Mouse (Mus musculus): ENCODE results near the gene Itln1. TPM values are rescaled to one million over a fixed set of nuclear protein-coding genes. Genes with fewer than 3 reads are reported as not detected.
"Not testable (repeated sequence)": the region's sequence is repeated elsewhere in the genome, so short reads cannot be mapped to it uniquely, and the experiment has no call there.

Itln1 gene
- polyA plus RNA-seq, 1 experiment from 2014 or later = not detected

DNA sequence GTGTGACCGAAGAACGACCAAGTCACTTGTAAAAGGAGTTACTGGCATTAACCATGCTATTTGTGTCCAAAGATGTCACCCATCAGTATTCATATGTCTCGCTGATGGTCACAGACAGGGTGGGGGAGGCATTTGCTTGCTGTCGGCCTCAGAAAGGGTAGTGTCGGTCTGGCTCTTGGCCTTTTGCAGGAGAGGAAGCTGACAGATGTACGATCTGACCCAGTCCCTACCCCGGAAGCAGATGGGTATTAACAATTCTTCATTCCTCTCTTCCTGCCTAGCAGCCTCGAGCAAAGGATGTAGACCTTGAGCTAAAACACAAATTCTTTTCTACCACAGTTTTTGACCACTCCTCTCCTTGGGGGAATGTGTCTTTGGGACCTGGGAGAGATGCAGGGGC, 58.0 kb downstream of the Itln1 start:
- Histone ChIP-seq H3K27ac (peak overlapping the region; percentile 95), H3K36me3 (no peaks in the 10 kb centered on the region), H3K9ac (no peak overlapping the region), H3K4me3 (no peak overlapping the region), H3K9me3 (no peaks in the 10 kb centered on the region), H3K4me2 (0 out of 2 replicates have a peak overlapping the region, but pooled peaks have one; percentile 48), H3K27me3 (no peaks in the 10 kb centered on the region), H3K4me1 (peaks cover 6% of the 10 kb centered on the region)
- 47% methylated on average over 8 of the region's 8 CpGs for WGBS
- no peak for ATAC-seq (ENCODE audit: borderline replicate concordance, extremely low read depth, low FRiP score, low TSS enrichment)

DNA sequence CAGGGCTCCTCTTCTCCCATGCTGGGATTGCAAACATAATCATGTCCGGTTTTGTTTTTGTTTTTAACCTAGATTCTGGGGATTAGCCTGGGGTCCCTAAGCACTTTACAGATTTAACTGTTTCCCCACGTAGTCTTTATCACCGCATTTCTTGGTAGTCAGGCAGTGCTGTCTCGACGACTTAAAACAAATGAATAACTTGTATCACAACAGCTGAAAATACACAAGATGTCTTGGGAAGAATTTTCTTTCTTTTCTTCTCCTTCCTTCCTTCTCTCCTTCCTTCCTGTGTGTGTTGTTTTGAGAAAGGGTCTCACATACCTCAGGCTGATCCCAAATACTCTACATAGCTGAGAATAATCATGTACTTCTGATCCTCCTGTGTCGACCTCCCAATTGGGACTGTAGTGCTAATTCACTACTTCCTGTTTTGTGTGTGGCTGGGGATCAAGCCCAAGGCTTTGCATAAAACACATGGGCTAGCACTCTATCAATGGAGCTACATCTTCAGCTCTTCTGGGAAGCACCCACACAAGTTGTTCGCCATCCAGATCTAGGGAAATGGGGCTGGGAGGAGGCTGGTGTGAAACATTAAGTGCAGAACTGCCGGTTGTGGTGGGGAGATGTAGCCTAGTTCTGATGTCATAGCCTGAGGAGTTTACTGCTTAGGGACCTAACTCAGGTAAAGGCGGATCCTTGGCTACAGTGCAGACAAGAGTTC, 61.0 kb downstream of the Itln1 start:
- Histone ChIP-seq H3K36me3 (no peaks in the 10 kb centered on the region), H3K9ac (no peak overlapping the region), H3K27me3 (no peaks in the 10 kb centered on the region), H3K4me3 (no peak overlapping the region), H3K4me2 (no peak overlapping the region), H3K4me1 (peaks cover 20% of the 10 kb centered on the region), H3K27ac (no peak overlapping the region), H3K9me3 (no peaks in the 10 kb centered on the region)
- ATAC-seq (ENCODE audit: borderline replicate concordance, extremely low read depth, low FRiP score, low TSS enrichment) = no peak
- 58% methylated on average over 9 of the region's 9 CpGs for WGBS

- WGBS = 69% methylated on average over 4 of the region's 4 CpGs
- Histone ChIP-seq H3K27ac (no peak overlapping the region), H3K4me3 (no peak overlapping the region), H3K9ac (no peak overlapping the region), H3K4me1 (peaks cover 20% of the 10 kb centered on the region), H3K27me3 (no peaks in the 10 kb centered on the region), H3K36me3 (no peaks in the 10 kb centered on the region), H3K9me3 (no peaks in the 10 kb centered on the region), H3K4me2 (no peak overlapping the region)
- ATAC-seq (ENCODE audit: borderline replicate concordance, extremely low read depth, low FRiP score, low TSS enrichment) = no peak
Observed at GRCm38 (mm10) chr1:171473506-171473905, 61.6 kb downstream of the Itln1 start.

DNA sequence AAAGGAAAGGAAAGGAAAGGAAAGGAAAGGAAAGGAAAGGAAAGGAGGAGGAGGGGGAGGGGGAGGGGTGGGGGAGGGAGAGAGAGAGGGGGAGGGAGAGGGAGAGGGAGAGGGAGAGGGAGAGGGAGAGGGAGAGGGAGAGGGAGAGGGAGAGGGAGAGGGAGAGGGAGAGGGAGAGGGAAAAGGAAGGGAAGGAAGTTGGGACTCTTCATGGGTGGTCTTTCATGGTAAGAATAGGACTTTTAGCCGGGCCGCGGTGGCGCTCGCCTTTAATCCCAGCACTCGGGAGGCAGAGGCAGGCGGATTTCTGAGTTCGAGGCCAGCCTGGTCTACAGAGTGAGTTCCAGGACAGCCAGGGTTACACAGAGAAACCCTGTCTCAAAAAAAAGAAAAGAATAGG, 63.2 kb downstream of the Itln1 start:
- H3K36me3 ChIP-seq; H3K9ac ChIP-seq; H3K27me3 ChIP-seq; H3K27ac ChIP-seq; H3K9me3 ChIP-seq; ATAC-seq (ENCODE audit: borderline replicate concordance, extremely low read depth, low FRiP score, low TSS enrichment); H3K4me3 ChIP-seq; H3K4me2 ChIP-seq: not testable (repeated sequence)
- 86% methylated on average over 8 of the region's 8 CpGs for WGBS
- peaks cover 14% of the 10 kb centered on the region; the same call in 1 of the 2 replicates for H3K4me1 ChIP-seq

DNA sequence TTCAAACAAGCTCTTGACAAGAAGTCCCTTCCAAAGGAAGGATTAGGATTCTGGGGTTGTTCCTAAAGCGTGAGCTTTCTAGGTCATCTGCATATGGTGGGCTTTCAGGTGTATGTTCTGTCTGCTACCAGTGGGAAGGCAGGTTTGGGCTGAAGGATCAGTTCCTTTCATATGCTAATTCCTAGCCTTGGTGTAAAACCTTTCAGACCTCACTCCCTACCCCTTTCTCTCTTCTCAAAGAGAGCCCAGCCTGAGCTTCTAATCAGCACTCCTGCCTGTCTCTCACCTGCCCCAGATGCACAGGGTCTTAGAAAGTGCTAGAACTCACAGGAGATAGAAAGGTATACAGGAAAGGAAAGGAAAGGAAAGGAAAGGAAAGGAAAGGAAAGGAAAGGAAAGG, 63.6 kb downstream of the Itln1 start:
- ATAC-seq (ENCODE audit: borderline replicate concordance, extremely low read depth, low FRiP score, low TSS enrichment) = no peak
- Histone ChIP-seq H3K4me1 (peaks cover 14% of the 10 kb centered on the region; the same call in 1 of the 2 replicates), H3K27ac (peak overlapping the region; percentile 22; the same call in 1 of the 2 replicates), H3K36me3 (no peaks in the 10 kb centered on the region), H3K9ac (no peak overlapping the region), H3K9me3 (no peaks in the 10 kb centered on the region), H3K4me3 (no peak overlapping the region), H3K27me3 (no peaks in the 10 kb centered on the region), H3K4me2 (no peak overlapping the region)
- WGBS = 52% methylated on average over 1 of the region's 1 CpGs

DNA sequence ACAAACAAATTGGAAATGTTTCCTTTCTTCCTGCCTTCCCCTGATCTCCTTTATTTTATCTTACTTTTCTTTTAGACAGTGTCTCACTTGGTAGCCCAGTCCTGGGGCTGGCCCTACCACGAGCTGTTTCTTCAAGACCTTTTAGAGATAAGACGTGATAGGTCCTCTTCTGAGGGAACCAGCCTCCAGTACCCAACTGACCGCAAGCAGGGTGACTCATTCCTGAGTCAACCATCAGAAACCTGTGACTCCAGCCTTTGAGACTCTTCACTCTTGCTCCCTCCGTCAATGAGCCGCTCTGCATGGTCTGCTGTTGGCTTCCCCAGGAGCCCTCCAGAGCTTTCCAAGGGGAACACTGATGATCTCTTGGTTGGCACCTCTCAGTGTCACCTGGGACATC, 64.2 kb downstream of the Itln1 start:
- Histone ChIP-seq H3K36me3 (no peaks in the 10 kb centered on the region), H3K4me3 (no peak overlapping the region), H3K27ac (peak overlapping the region; percentile 22; the same call in 1 of the 2 replicates), H3K9me3 (no peaks in the 10 kb centered on the region), H3K4me2 (no peak overlapping the region), H3K27me3 (no peaks in the 10 kb centered on the region), H3K4me1 (peaks cover 14% of the 10 kb centered on the region; the same call in 1 of the 2 replicates), H3K9ac (no peak overlapping the region)
- 66% methylated on average over 5 of the region's 5 CpGs for WGBS
- ATAC-seq (ENCODE audit: borderline replicate concordance, extremely low read depth, low FRiP score, low TSS enrichment) = no peak

DNA sequence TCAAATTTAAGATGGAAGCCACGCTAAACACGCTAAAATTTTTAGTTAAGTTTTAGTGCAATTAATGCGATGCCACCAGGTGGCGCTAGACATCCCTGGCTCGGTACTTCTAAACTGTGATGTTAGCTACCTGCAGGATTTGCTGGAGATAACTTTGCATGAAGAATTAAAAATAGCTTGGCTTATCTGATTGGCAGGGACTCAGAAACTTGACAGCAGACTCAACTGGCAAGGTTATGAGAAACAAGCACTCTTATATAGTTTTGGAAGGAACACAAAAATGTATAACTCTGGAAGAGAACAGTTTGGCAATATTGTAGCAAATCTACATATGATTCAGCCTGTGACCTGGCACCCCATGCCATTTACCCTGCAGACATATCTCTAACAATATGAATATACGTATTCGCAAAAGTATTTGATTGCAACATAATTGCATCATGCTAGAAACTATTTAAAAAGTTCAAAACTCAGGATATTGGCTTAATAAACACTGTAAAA, 64.7 kb downstream of the Itln1 start:
- 0 out of 2 replicates have a peak, but pooled peaks have one; percentile 27 for ATAC-seq (ENCODE audit: borderline replicate concordance, extremely low read depth, low FRiP score, low TSS enrichment)
- H3K9ac ChIP-seq = no peak overlapping the region
- H3K4me1 ChIP-seq = peaks cover 14% of the 10 kb centered on the region; the same call in 1 of the 2 replicates
- no peak overlapping the region for H3K27ac ChIP-seq
- no peaks in the 10 kb centered on the region for H3K9me3 ChIP-seq
- WGBS = 26% methylated on average over 7 of the region's 7 CpGs
- no peak overlapping the region for H3K4me3 ChIP-seq
- no peak overlapping the region for H3K4me2 ChIP-seq
- H3K27me3 ChIP-seq = no peaks in the 10 kb centered on the region
- H3K36me3 ChIP-seq = no peaks in the 10 kb centered on the region

- H3K36me3 ChIP-seq = no peaks in the 10 kb centered on the region
- 72% methylated on average over 3 of the region's 3 CpGs for WGBS
- no peak for ATAC-seq (ENCODE audit: borderline replicate concordance, extremely low read depth, low FRiP score, low TSS enrichment)
- no peaks in the 10 kb centered on the region for H3K9me3 ChIP-seq
- no peak overlapping the region for H3K4me3 ChIP-seq
- H3K4me2 ChIP-seq = no peak overlapping the region
- no peak overlapping the region for H3K9ac ChIP-seq
- H3K27ac ChIP-seq = no peak overlapping the region
- no peaks in the 10 kb centered on the region for H3K27me3 ChIP-seq
- H3K4me1 ChIP-seq = peaks cover 14% of the 10 kb centered on the region; the same call in 1 of the 2 replicates
Observed at GRCm38 (mm10) chr1:171469678-171470077, 65.4 kb downstream of the Itln1 start.

Other genes starting within 250 kb of the Itln1 start
- 84.4 and 89.7 TPM in 2 replicates for gene Usp21, start 247.3 kb downstream of the Itln1 start, polyA plus RNA-seq (2015; fragmentation: Nextera tagmentation; extraction: Ambion mirVana)
- gene Ufc1, start 240.3 kb downstream of the Itln1 start, polyA plus RNA-seq (2015; fragmentation: Nextera tagmentation; extraction: Ambion mirVana) = 105 and 109 TPM in 2 replicates
- 49.5 and 50.5 TPM in 2 replicates for gene Dedd, start 206.1 kb downstream of the Itln1 start, polyA plus RNA-seq (2015; fragmentation: Nextera tagmentation; extraction: Ambion mirVana)
- gene Nit1, start 189.6 kb downstream of the Itln1 start, polyA plus RNA-seq (2015; fragmentation: Nextera tagmentation; extraction: Ambion mirVana) = 38.3 and 42.6 TPM in 2 replicates
- 83.8 and 91.3 TPM in 2 replicates for gene Pfdn2, start 189.6 kb downstream of the Itln1 start, polyA plus RNA-seq (2015; fragmentation: Nextera tagmentation; extraction: Ambion mirVana)
- 2.1 and 2.6 TPM in 2 replicates for gene Klhdc9, start 174.5 kb downstream of the Itln1 start, polyA plus RNA-seq (2015; fragmentation: Nextera tagmentation; extraction: Ambion mirVana)
- 5.1 and 7.3 TPM in 2 replicates for gene Nectin4, start 165.2 kb downstream of the Itln1 start, polyA plus RNA-seq (2015; fragmentation: Nextera tagmentation; extraction: Ambion mirVana)
- 2.2 and 3.4 TPM in 2 replicates for gene Arhgap30, start 146.3 kb downstream of the Itln1 start, polyA plus RNA-seq (2015; fragmentation: Nextera tagmentation; extraction: Ambion mirVana)
- gene Usf1, start 124.0 kb downstream of the Itln1 start, polyA plus RNA-seq (2015; fragmentation: Nextera tagmentation; extraction: Ambion mirVana) = 72.9 and 85.7 TPM in 2 replicates
- 6.4 and 7.5 TPM in 2 replicates for gene Tstd1, start 116.4 kb downstream of the Itln1 start, polyA plus RNA-seq (2015; fragmentation: Nextera tagmentation; extraction: Ambion mirVana)
- gene F11r, start 97.8 kb downstream of the Itln1 start, polyA plus RNA-seq (2015; fragmentation: Nextera tagmentation; extraction: Ambion mirVana) = 102 and 115 TPM in 2 replicates
- gene Alyref2, start 31.8 kb downstream of the Itln1 start, polyA plus RNA-seq (2015; fragmentation: Nextera tagmentation; extraction: Ambion mirVana) = 12.8 and 13.0 TPM in 2 replicates
- 0.43 and 0.57 TPM in 2 replicates for gene Cd244a, start 23.9 kb upstream of the Itln1 start, polyA plus RNA-seq (2015; fragmentation: Nextera tagmentation; extraction: Ambion mirVana)
- 0.36 and 0.86 TPM in 2 replicates for gene Ly9, start 72.1 kb upstream of the Itln1 start, polyA plus RNA-seq (2015; fragmentation: Nextera tagmentation; extraction: Ambion mirVana)
- 0.19 and 0.29 TPM in 2 replicates for gene Slamf7, start 117.7 kb upstream of the Itln1 start, polyA plus RNA-seq (2015; fragmentation: Nextera tagmentation; extraction: Ambion mirVana)
- 2.9 and 5.1 TPM in 2 replicates for gene Cd48, start 146.7 kb upstream of the Itln1 start, polyA plus RNA-seq (2015; fragmentation: Nextera tagmentation; extraction: Ambion mirVana)
- gene Slamf1, start 231.8 kb upstream of the Itln1 start, polyA plus RNA-seq (2015; fragmentation: Nextera tagmentation; extraction: Ambion mirVana) = 0.45 and 0.59 TPM in 2 replicates

Measured in lung, embryonic 15.5 days (tissue).